Mouse (Mus musculus): Measurements from ENCODE around the gene Cyb5b. TPM values are rescaled to one million over a fixed set of nuclear protein-coding genes. Genes with fewer than 3 reads are reported as not detected.

Cyb5b gene
- total and polyA plus RNA-seq, 2 experiments from 2014 or later: 81.6 to 89.5 TPM

GRCm38 (mm10) chr8:107130028-107130427 lies 20.4 kb upstream of the Cyb5b start:
- Histone ChIP-seq H3K4me3 (ENCODE audit: low read length) (no peak overlapping the region), H3K4me2 (ENCODE audit: low read depth, low read length) (no peak overlapping the region), H3K27ac (no peak overlapping the region), H3K9ac (replicated peaks; ENCODE audit: low read length) (no peak overlapping the region), H3K4me1 (ENCODE audit: insufficient read depth, low read length) (no peaks in the 10 kb centered on the region), H3K9me3 (ENCODE audit: low read length) (no peaks in the 10 kb centered on the region), H3K36me3 (ENCODE audit: insufficient read depth, low read length) (no peaks in the 10 kb centered on the region), H3K27me3 (ENCODE audit: insufficient read depth, low read length) (no peaks in the 10 kb centered on the region)
- DNase-seq (ENCODE audit: low spot score) (no peak), ATAC-seq (no peak)
- 68% methylated on average over 6 of the region's 6 CpGs for WGBS
- no peak for TF ChIP-seq CTCF (IDR thresholded peaks at IDR 0.05; ENCODE audit: low read depth)

DNA sequence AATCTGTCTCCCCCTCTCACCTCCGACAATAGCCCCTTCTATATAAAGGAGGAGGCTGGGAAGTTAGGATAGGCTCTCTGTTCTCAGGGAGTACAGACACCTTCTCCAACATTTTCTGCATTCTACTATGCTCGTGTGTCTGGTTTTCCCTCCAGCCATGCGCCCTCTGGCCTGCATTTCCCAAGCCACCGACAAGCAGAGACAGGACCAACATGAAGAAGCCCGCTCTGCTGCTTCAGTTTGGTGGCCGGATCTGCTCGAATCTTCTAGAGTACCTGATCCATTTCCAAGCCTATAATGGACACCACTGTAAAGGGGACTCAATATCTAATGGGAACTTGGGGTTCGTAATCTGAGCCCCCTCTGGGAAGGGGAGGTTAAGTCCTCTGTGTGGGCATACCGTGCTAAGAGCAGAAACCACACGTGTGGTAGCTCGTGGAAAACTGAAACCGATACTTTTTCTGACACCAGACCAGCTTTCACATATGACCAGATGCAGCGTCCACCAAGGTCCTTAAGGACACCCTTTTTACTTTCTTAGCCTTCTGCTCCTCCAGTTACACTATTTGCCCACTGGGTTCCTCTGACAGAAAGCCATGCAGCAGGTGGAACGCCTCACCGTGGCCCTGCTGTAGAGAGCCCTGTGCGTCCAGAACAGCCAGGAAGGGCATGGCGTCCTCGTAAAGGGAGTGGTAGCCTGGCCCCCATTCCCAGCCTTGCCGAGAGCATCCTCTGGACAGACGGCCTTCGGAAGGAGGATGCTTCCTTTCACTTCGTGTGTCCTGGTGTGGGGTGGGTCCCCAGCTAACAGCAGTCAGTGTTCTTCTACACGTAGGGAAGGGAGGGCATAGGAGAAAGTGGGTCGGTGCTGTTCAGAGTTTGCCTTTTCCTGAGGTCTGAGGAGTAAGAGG lies 17.6 kb upstream of the Cyb5b start:
- Histone ChIP-seq H3K27ac (no peak overlapping the region), H3K9me3 (ENCODE audit: low read length) (no peaks in the 10 kb centered on the region), H3K4me3 (ENCODE audit: low read length) (no peak overlapping the region), H3K4me1 (ENCODE audit: insufficient read depth, low read length) (no peaks in the 10 kb centered on the region), H3K36me3 (ENCODE audit: insufficient read depth, low read length) (no peaks in the 10 kb centered on the region), H3K4me2 (ENCODE audit: low read depth, low read length) (no peak overlapping the region), H3K9ac (replicated peaks; ENCODE audit: low read length) (no peak overlapping the region), H3K27me3 (ENCODE audit: insufficient read depth, low read length) (no peaks in the 10 kb centered on the region)
- no peak for TF ChIP-seq CTCF (IDR thresholded peaks at IDR 0.05; ENCODE audit: low read depth)
- DNase-seq (ENCODE audit: low spot score): no peak
- no peak for ATAC-seq
- 86% methylated on average over 24 of the region's 24 CpGs for WGBS

DNA sequence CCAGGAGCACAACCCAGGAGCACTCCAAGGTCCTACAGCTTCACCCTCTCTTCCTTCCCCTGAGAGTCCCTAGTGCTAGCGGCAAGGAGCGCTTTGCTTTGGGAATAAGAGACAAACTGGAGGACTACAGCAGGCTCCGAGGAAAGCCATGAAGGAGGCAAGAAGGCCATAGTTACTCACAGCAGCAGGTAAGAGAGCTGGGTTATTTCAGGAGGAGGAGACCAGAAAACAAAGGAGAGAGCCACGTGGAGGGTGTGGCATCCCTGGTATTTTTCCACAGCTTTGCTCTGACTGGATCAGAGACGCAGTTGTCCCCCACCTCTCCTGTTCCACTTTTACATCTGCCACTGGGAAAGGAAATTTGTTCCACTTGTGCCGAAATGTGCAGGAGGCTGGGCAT lies 16.6 kb upstream of the Cyb5b start:
- no peak for TF ChIP-seq CTCF (IDR thresholded peaks at IDR 0.05; ENCODE audit: low read depth)
- Histone ChIP-seq H3K27me3 (ENCODE audit: insufficient read depth, low read length) (no peaks in the 10 kb centered on the region), H3K36me3 (ENCODE audit: insufficient read depth, low read length) (no peaks in the 10 kb centered on the region), H3K4me1 (ENCODE audit: insufficient read depth, low read length) (no peaks in the 10 kb centered on the region), H3K9me3 (ENCODE audit: low read length) (no peaks in the 10 kb centered on the region), H3K4me3 (ENCODE audit: low read length) (no peak overlapping the region), H3K9ac (replicated peaks; ENCODE audit: low read length) (no peak overlapping the region), H3K27ac (no peak overlapping the region), H3K4me2 (ENCODE audit: low read depth, low read length) (no peak overlapping the region)
- DNase-seq (ENCODE audit: low spot score) (no peak), ATAC-seq (no peak)
- WGBS: 57% methylated on average over 6 of the region's 6 CpGs

DNA sequence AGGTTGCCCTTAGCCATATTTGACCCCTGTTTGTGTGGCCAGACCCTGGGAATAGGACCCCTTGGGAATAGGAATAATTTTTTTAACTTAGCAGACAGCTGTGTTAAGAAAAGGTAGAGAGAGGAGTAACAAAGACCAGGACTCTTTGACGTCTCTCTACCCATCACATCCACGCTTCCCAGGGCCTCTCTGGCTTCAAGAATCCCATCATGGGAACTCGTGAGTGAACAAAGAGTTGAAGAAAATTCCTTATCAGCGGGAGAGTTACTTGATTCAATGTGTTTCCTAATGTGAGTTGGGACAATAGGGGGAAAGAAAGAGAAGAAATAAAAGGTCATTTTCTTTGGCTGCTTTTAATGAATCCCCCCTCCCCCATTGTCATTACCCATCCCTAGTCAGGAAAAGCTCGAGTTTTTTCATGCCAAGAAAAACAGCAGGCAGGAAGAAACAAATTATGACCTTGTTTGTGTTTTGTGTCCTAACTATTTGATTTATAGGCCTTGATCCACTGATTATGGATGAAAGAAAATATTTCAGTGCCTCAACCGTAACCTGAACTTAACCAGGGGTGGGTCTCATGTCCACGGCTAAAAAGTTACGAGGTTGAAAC lies 14.3 kb upstream of the Cyb5b start:
- no peak overlapping the region for H3K4me2 ChIP-seq (ENCODE audit: low read depth, low read length)
- no peak for TF ChIP-seq CTCF (IDR thresholded peaks at IDR 0.05; ENCODE audit: low read depth)
- no peak overlapping the region for H3K9ac ChIP-seq (replicated peaks; ENCODE audit: low read length)
- H3K36me3 ChIP-seq (ENCODE audit: insufficient read depth, low read length): no peaks in the 10 kb centered on the region
- H3K4me1 ChIP-seq (ENCODE audit: insufficient read depth, low read length): no peaks in the 10 kb centered on the region
- 27% methylated on average over 8 of the region's 8 CpGs for WGBS
- H3K9me3 ChIP-seq (ENCODE audit: low read length): no peaks in the 10 kb centered on the region
- no peaks in the 10 kb centered on the region for H3K27me3 ChIP-seq (ENCODE audit: insufficient read depth, low read length)
- ATAC-seq: no peak
- H3K4me3 ChIP-seq (ENCODE audit: low read length): no peak overlapping the region
- DNase-seq (ENCODE audit: low spot score): no peak
- no peak overlapping the region for H3K27ac ChIP-seq

DNA sequence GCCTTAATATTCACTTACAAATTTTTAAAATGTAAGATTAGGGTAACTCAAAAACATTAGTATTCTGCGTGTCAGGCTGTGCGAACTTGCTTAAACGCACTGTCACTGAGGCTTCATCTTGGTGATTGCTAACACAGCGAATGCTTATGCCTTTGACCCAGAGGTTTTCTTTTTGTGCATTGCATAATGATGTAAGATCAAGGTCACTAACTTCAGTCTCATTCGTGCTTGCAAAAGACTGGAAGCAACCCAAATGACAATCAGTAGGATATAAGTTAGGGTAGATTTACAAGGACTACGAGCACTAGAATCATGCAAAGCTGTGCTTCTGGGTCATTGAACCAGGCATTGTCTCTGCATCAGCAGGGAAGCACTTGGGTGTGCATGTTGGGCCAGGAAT lies 12.8 kb upstream of the Cyb5b start:
- no peaks in the 10 kb centered on the region for H3K4me1 ChIP-seq (ENCODE audit: insufficient read depth, low read length)
- H3K27me3 ChIP-seq (ENCODE audit: insufficient read depth, low read length): no peaks in the 10 kb centered on the region
- no peak overlapping the region for H3K27ac ChIP-seq
- H3K36me3 ChIP-seq (ENCODE audit: insufficient read depth, low read length): no peaks in the 10 kb centered on the region
- H3K4me2 ChIP-seq (ENCODE audit: low read depth, low read length): no peak overlapping the region
- ATAC-seq: no peak
- H3K9me3 ChIP-seq (ENCODE audit: low read length): no peaks in the 10 kb centered on the region
- H3K4me3 ChIP-seq (ENCODE audit: low read length): no peak overlapping the region
- no peak overlapping the region for H3K9ac ChIP-seq (replicated peaks; ENCODE audit: low read length)
- TF ChIP-seq CTCF (IDR thresholded peaks at IDR 0.05; ENCODE audit: low read depth): no peak
- DNase-seq (ENCODE audit: low spot score): no peak
- WGBS: 74% methylated on average over 6 of the region's 6 CpGs

DNA sequence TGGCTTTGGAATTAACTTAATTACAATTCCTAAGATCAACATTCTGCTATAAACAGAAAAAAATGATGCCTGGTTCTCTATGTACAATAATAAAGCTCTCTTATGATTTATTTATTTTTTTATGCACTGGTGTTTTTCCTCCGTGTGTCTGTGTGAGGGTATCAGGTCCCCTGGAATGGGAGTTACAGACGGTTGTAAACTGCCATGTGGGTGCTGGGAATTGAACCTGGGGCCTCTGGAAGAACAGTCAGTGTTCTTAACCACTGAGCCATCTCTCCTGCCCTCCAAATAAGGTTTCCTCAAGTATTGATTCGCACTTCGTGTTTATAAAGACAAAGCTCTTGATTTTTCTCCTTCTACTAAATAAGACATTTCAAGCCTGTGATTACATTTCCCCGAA lies 12.1 kb upstream of the Cyb5b start:
- no peak for TF ChIP-seq CTCF (IDR thresholded peaks at IDR 0.05; ENCODE audit: low read depth)
- no peak for ATAC-seq
- WGBS: 93% methylated on average over 5 of the region's 5 CpGs
- Histone ChIP-seq H3K9me3 (ENCODE audit: low read length) (no peaks in the 10 kb centered on the region), H3K4me2 (ENCODE audit: low read depth, low read length) (no peak overlapping the region), H3K9ac (replicated peaks; ENCODE audit: low read length) (no peak overlapping the region), H3K36me3 (ENCODE audit: insufficient read depth, low read length) (no peaks in the 10 kb centered on the region), H3K4me3 (ENCODE audit: low read length) (no peak overlapping the region), H3K27me3 (ENCODE audit: insufficient read depth, low read length) (no peaks in the 10 kb centered on the region), H3K4me1 (ENCODE audit: insufficient read depth, low read length) (no peaks in the 10 kb centered on the region), H3K27ac (no peak overlapping the region)
- DNase-seq (ENCODE audit: low spot score): no peak
